Mouse (Mus musculus) ovary, adult 18-20 months (tissue): ENCODE data around the gene Cfc1.
"Not testable (repeated sequence)": the region's sequence is repeated elsewhere in the genome, so short reads cannot be mapped to it uniquely, and the experiment has no call there.

ENCODE experiments used
- DNase-seq: peaks from one replicate; pipeline ENCODE4 v3.0.0; 2022; ENCODE audit warnings: low spot score, mixed read lengths

The Cfc1 gene

DNA sequence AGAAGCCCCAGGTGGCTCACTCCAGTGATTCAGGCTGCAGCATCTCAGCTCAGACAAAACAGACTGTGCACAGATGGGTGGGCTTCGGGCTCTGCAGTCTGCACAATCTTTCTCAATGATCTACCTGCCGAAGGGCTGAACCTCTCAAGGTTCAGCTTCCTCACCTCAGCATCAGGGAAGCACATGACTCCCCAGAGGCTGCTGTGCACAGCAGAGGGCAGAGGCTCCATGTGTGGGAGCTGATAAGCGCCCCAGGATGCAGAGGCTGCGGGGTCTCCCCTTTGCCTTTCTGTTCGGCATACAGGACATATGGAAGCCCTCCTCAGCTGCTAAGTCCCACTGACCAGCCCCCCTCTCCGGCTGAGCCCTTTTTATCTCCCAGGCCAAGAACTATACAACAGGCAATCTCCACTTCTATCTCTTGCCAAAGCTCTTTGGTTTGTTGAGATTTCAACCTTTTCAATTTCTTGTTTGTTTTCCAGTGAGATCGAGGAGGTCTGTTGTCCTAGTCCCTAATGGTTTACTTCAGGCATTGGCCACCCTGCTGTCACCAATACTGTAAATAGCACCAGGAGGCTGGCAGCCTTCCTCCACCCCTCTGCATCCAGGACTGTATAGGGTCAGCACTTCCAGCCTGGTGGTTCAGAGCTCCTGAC lies at the start of gene Cfc1:
TSS of gene Cfc1 (plus strand) at position 606 of the 656 bp plus-strand sequence.
- DNase-seq: not testable (repeated sequence)

- DNase-seq: no peak
Measured at GRCm38 (mm10) chr1:34487383-34487782, 48.1 kb upstream of the Cfc1 start.

DNA sequence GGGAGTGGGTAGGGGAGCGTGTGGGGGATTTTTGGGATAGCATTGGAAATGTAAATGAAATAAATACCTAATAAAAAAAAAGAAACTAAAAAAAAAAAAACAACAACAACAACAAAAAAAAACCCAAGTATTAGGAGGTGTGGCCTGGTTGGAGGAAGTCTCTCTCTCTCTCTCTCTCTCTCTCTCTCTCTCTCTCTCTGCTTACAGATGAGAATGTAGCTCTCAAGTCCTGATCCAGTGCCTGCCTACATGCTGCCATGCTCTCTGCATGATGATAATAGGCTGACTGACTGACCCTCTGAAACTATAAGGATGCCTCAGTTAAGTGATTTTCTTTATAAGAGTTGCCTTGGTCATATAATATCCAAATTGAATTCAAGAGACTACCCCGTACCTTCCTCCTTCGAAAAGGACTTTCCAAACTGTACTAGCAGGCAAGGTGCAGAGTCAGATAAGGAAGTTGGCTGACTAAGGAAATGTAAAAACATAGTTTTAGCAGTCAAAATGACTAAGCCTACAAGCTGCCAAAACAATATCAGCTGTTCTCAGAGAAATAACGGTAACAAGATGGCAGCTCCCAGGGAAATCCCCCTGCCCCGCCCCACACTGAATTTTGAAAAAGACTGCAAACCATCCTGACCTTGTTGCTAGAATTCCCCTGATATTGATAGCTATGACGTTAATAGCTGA lies 45.5 kb upstream of the Cfc1 start:
- DNase-seq: no peak

GRCm38 (mm10) chr1:34491480-34491879 lies 44.0 kb upstream of the Cfc1 start:
- no peak for DNase-seq

DNA sequence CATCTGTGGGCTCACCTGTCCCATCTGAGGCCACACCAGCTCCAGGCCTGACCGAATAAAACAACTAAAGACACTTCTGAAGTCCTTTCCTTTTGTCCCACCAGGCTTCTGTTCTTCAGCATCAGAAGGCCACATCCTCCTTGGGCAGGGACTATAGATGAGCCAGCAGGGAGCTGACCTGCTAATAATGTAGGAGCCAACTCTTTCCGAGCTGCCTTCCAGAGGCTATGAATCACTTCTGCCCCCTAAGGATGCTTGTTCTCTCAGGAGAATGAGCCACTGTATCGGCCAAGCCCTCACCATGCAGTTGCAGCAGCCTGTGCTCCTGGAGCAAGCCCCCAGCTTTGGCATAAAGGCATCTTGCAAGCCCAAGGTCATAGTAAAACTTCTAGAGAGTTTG lies 32.5 kb upstream of the Cfc1 start:
- DNase-seq: no peak

DNA sequence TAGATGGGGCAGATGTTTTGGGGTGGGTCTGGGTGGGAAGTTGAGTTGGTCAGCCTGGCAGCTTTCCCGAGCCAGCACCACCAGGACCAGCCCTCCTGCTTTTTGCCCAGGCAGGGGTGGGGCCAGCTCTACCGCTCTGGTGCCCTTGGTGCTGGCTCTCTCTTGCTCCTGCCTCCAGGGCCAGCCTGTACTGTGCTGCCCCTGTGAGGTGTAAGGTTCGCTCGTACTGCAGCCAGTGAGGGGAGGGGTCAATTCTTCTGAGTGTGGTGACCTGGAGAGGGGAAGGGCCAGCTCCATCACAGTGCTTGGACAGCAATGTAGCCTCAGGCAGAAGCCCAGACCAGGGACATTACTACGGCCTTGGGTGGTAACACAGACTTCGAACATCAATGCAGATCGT lies 30.1 kb upstream of the Cfc1 start:
- DNase-seq: no peak

- DNase-seq: no peak
Measured at GRCm38 (mm10) chr1:34505970-34506551, 29.4 kb upstream of the Cfc1 start.

DNA sequence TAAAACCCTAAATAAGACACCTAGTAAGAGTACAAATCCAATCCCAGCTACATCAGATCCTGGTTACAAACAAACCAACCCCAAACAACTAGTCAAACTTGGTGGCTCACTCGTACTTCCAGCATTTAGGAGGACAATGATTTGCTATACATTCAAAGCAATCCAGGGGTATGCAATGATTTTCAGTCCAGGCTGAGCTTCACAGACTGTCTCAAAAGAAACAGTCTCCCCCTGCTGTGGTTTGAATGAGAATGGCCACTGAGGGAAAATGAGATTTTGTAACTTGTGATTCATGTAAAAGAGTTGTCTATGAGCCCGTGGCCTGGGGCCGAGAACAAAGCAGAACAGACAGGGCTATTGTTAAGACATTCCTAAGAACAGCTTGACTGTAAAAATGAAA lies 27.5 kb upstream of the Cfc1 start:
- no peak for DNase-seq

- DNase-seq: no peak
Measured at GRCm38 (mm10) chr1:34510575-34510981, 24.9 kb upstream of the Cfc1 start.

DNA sequence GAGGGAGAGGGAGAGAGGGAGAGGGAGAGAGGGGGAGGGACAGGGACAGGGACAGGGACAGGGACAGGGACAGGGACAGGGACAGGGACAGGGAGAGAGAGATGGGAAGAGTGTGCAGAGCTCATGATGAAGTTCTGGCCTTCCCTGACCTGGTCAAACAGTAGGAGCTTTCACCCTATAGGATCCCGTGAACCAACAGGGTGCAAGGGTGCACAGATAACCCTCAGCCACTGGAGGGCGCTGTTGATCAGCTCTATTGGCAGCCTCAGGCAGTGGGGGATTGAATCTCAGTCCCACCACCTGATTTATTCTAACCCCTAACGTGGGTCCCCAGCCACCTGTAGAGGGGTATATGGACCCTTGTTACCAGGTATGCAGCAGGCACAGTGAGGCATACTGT lies 24.4 kb upstream of the Cfc1 start:
- DNase-seq: no peak

GRCm38 (mm10) chr1:34513068-34513467 lies 22.4 kb upstream of the Cfc1 start:
- DNase-seq: no peak

DNA sequence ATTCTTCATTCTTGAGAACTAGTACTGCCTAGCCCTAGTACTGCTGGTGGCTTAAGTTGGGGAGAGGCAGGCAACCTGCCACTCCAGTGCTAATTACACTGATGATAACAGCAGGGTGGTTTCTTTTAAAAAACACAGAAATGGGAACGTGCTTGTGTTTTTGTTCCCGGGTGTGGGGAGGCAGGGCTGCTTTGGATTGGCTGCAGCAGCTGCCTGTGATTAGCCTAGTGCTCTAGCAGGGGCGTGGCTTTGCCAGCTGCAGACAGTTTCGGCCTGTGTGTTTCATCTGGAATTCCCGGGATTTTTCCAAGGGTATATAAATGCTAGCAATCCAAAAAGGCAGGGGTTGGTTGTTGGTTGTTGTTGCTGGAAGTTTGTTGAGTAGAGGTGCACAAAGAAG lies 18.9 kb upstream of the Cfc1 start:
- DNase-seq: no peak

DNA sequence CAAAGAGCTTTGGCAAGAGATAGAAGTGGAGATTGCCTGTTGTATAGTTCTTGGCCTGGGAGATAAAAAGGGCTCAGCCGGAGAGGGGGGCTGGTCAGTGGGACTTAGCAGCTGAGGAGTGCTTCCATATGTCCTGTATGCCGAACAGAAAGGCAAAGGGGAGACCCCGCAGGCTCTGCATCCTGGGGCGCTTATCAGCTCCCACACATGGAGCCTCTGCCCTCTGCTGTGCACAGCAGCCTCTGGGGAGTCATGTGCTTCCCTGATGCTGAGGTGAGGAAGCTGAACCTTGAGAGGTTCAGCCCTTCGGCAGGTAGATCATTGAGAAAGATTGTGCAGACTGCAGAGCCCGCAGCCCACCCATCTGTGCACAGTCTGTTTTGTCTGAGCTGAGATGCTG lies 18.2 kb upstream of the Cfc1 start:
- DNase-seq: not testable (repeated sequence)

DNA sequence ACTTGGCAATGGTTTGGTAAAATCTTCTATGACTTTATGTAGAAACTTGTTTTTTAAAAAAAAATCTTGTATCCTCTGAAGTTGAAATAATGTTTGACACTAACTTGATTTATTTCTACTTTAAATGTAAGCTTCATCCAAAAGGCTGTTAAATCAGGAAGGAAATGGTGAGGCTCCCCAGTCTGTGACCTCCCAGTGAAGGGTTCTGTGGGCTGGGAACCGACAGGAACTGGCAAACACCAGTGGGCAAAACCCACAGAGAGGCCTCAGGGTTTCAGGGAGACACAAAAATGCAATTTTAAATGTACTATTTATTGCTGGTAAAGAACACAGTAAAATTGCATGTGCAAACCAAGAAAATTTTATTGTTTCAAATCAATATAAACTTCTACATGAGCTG lies 17.7 kb upstream of the Cfc1 start:
- not testable (repeated sequence) for DNase-seq

GRCm38 (mm10) chr1:34518259-34518658 lies 17.2 kb upstream of the Cfc1 start:
- DNase-seq: no peak

GRCm38 (mm10) chr1:34522205-34522849 lies 13.1 kb upstream of the Cfc1 start:
- DNase-seq: no peak

DNA sequence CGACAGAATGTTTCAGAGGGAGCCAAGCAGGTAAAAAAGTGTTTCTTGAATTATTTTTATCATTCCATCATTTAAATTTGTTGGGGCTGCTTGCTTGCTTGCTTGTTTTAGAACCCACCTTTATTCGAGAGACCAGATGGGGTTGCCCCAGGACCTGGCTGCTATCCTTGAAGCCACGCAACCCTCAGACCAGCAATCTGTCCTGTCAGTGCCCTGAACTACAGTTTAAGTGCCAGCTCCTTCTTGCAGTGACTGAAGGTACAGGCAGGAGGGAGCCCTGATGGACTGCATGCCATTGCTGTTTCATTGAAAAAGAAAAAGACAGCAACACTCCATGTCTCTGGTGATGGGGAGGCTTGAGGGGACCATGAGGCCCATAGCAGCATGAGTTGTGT lies 12.6 kb upstream of the Cfc1 start:
- DNase-seq: no peak

GRCm38 (mm10) chr1:34523647-34524046 lies 11.8 kb upstream of the Cfc1 start:
- DNase-seq: no peak

- not testable (repeated sequence) for DNase-seq
Measured at GRCm38 (mm10) chr1:34534574-34534973, 874 bp upstream of the Cfc1 start.

DNA sequence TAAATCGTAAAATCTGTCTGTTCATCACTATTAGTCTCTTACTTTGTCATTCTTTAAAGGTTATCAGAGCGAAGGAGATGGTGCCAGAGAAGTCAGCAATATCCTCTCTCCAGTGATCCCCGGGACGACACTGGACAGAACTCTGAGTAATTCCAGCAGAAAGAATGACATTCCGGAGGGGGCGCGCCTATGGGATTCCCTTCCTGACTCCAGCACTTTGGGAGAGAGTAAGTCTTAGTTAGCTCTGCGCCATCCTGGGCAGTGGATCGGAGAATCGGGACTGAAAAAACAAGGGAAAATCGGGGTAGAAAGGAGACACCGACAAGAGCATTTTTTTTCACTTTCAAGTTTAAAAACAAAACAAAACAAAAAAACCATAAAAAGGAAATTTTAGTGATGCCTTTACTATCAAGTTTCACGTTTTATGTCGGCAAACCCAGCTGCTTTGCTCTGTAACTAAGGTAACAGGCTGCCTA lies 881 bp downstream of the Cfc1 start:
- no peak for DNase-seq

- DNase-seq: no peak
Measured at GRCm38 (mm10) chr1:34536767-34537485, 1.5 kb downstream of the Cfc1 start.

DNA sequence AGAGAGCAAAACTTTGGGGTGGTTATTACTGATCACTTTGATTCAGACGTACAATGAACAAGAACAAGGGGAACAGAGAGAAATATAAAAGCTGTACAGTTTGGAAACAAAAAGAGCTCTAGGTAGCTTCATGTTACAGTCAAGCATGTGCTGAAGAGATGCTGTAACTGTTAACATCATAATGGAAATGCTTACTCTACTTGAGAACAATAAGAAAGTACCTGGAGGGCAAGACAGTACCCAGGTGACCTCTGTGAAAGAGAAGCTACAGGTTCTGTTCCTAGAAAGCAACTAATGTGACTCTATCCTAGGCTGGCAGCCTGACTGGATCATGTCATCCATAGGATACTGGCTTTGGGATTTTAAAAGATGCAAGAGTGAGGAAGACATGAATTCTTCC lies 11.6 kb downstream of the Cfc1 start:
- no peak for DNase-seq
